Mouse (Mus musculus) CD4-positive, CD25-positive, alpha-beta regulatory T cell, adult 4 months (primary cell): ENCODE results near the gene BC030499. TPM values are rescaled to one million over a fixed set of nuclear protein-coding genes. Genes with fewer than 3 reads are reported as not detected.
A peak's percentile ranks its signal among the peaks of the same experiment; 100 is the strongest.

ENCODE experiments used
- ATAC-seq: one replicate; pipeline ENCODE4 v1.8.0; 2017
- polyA plus RNA-seq, 2 experiments: library from polyadenylated mRNA; unstranded; fragments of 100-300 nt; shearing (Covaris generic); gene quantifications; one replicate each; pipeline ENCODE4 v1.2.1; 2017

Gene BC030499
- polyA plus RNA-seq, 2 experiments from 2014 or later, result 0.63 TPM; not detected in 1

DNA sequence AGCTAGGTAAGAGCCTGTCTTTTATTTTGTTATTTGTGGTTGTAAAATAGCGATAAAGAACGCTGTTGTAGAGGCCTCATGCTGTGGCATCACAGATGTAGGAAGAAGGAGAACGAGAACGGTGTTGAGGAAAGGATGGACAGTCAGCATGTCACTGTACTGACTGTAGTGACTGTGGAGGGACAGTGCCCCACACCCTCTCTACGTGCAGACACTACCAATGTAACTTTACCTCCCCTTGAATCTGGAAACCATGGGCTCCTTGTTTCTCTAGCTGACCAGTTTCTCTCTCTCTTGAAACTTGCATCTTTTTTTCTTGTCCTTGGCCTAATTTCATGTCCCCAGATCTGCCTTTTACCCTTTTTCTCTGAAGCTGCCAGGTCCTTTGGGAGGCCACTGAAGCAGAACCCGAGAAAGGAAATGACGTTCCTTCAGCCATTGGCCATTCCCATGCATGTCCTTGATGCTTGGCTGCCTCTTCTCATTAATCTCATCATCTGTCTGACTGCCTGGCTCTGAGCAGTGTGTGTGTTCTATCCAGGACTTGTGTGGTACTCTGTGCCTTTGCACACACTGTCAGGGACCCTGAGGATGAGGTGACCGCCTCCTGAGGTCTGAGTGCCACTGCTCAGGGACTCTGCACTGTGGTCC, 20.3 kb downstream of the BC030499 start:
- no peak for ATAC-seq

DNA sequence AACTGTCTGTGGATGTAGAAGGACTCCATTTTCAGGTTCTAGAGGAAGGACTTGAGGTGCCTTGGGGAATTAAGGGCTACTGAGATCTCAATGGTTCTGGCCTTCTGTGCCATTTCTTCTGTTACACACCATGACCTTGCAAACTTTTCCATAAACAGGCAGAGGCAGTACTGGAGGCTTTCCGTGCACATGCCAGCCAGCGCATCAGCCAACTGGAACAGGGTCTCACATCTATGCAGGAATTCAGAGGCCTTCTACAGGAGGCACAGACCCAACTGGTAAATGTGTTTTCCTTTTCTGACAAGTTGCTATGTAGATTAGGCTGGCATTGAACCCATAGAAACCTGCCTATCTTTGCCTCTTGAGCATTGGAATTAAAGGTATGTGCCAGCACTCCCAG, 23.0 kb downstream of the BC030499 start:
- ATAC-seq, result no peak

DNA sequence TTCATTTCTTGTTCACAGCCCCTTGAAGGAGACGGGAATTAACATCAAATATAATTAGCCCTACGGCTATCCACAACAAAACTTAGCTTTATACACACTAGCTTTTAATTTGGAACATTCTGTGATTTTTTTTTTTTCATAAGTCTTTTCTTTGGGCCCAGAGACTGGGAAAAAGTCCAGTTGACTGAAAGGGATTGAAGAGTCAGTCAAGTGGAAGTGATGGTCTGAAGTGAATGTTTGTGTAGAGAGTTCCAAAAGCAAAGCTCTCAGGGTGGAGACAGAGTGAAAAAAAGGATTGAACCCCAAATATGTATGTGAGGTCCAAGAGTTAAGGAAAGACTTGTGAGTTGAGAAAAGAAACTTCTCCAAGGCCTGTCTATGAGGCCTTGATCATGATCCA, 27.8 kb downstream of the BC030499 start:
- no peak for ATAC-seq

DNA sequence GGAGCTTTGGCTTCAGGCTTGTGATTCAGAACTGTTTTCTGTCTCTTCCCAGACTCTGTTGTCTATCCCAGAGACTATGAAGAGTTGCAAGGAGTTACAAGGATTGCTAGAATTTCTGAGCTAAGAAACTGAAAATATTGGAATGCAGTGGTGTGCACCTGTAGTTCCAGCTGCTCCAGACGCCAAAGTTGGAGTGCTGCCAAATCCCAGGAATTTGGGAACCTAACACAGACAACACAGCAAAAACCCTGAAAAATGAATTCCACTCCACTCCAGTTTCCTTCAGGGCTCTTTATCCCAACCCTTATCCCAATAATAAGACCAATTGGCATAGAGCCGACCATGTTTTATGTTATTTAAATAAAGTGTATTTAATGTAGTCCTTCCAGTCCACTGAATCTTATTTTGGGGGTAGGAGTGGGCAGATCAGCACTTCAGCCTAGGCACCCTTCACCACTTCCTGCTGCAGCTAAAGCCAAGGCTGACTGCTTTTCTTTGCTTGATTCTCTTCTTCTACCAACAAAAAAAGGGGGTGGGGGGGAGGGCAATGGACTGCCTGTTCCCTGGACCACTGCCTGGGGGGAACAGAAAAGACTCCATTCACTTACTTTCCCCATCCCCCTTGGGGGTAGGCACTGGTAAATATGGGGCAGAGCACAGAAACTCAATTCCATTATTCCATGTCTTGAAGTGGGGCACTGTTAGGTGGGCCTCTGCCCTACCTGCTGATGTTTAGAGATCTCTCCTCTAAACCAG, 31.6 kb downstream of the BC030499 start:
- peak; percentile 26 for ATAC-seq

DNA sequence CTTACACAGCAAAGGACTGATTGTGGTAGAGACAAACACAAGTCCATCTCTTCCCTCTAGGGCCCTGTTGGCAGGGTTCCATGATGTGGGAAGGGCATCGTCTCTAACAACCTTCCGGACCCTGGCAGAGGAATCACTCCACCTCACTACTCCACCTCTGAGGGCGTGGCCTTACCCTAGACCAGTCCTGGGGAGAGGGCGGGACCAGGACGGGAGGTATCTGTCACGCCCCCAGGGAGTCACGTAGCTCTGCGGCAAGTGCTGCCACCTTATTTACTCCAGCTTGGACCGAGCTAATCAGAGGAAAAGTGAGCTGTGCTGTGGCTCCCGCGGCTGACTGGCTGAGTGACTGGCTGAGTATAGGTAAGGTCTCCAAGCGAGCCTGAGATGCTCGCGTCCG, 32.2 kb downstream of the BC030499 start, which contains the start of gene Aldoc:
TSS of gene Aldoc (plus strand) at position 109 of the 400 bp plus-strand sequence.
- ATAC-seq, result peak; percentile 97

DNA sequence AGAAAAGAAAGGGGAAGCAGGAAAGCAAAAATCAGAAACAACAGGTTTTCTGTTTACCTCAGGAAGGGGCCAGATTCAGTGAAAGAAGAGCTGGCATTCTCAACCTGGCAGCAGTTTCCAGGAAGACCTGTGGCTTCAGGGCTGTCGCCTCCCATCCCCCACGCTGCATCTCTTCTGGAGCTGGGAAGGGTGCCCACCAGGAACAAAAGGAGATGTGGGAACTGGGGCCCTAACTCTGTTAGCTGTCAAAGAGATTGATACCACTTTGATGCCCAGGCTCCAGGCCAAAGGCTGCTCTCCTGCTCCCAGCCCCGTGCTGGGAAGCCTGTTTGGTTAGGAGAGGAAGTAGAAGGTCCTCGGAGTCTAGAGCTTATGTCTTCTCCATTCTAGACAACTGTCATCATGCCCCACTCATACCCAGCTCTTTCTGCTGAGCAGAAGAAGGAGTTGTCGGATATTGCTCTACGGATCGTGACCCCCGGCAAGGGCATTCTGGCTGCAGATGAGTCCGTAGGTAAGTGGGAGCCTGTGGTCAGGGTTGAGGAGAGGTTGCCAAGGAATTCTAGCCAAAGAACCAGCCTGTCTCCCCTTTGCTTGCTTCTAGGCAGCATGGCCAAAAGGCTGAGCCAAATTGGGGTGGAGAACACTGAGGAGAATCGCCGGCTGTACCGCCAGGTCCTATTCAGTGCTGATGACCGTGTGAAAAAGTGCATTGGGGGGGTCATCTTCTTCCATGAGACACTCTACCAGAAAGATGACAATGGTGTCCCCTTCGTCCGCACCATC, 33.6 kb downstream of the BC030499 start:
- ATAC-seq, result no peak

DNA sequence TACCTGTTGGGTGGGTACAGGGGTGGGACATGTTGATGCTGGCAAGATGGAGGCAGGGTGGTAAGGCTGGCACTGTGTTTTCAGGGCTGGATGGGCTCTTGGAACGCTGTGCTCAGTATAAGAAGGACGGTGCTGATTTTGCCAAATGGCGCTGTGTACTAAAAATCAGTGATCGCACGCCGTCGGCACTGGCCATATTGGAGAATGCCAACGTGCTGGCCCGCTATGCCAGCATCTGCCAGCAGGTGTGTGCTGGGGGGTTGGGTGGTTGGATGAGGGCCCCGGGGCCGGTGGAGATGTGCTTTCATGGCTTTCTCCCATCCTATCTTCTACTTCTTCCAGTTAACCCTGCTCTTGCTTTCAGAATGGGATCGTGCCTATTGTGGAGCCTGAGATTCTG, 34.3 kb downstream of the BC030499 start:
- ATAC-seq, result no peak

DNA sequence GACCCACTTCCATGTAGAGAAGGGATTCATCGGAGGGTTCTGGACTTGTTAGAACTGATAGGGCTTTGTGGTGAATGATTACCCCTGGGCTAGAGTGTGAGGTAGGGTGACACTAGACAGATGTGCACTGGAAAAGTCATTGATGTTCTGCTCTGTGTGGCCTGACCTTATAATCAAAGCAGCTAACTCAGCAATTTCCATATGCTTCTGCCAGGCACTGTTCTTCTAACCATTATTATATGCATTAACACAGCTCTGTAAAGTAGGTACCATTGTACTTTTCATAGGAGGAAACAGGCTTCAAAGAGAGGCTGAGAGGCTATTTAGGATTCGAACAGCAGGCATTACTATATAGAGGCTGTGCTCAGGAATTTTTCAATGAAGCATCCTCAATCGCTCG, 36.6 kb downstream of the BC030499 start:
- ATAC-seq, result no peak

DNA sequence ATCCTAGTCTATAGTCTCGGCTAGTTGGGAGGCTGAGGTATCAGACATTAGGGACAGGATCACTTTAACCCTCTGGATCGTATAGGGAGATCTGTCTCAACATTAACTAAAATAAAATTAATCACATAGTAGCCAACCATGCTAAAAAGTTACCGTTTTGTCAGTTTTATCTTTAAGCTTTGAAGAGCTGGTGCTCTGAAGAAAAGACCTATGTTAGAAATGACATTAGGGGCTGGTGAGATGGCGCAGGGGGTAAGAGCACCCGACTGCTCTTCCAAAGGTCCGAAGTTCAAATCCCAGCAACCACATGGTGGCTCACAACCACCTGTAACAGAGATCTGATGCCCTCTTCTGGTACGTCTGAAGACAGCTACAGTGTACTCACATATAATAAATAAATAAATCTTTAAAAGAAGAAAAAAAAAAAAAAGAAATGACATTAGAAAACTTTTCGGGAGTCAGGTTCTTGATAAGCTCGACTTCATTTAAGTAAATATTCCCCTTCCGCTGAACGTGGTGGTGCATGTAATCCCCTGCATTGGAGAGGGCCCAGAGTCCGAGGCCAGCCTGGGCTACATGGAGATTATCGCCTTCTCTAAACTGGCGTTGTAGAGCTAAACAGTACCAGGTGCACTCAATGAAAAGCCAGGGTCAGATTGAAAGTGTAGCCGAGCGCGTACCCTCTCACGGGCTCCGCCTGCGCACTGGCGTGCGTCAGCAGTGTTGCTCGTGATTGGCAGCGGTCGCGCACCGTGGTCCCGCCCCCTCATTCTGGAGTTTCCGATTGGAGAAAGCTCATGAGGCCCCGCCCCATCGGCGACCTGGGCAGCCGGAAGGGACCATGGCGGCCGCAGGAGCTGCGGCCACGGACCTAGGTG, 37.2 kb downstream of the BC030499 start, which contains the start of gene Pigs:
TSS of gene Pigs (plus strand) at position 782 of the 878 bp plus-strand sequence.
- ATAC-seq, result peak; percentile 99

DNA sequence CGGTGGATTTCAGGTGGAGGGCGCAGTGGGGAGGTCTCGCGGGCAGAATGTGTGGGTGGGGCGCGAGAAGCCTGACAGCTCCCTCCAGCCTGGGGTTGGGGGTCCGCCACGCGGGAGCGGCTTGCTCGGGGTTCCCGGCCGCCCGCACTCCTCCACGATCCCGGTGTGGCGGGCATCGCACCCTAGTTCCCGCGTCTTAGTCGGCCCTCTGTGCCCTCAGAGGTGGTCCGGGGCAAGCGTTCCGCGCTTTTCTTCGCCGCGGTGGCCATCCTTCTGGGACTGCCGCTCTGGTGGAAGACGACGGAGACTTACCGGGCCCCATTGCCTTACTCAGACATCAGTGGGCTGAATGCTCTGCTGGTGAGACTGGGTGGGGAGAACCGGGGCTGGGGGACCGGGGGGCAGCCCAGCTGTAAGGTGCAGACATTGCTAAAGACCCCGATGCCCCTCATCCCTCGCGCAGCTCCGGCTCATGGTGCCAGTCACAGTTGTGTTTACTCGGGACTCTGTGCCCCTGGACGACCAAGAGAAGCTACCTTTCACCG, 37.9 kb downstream of the BC030499 start:
- ATAC-seq, result peak; percentile 58

DNA sequence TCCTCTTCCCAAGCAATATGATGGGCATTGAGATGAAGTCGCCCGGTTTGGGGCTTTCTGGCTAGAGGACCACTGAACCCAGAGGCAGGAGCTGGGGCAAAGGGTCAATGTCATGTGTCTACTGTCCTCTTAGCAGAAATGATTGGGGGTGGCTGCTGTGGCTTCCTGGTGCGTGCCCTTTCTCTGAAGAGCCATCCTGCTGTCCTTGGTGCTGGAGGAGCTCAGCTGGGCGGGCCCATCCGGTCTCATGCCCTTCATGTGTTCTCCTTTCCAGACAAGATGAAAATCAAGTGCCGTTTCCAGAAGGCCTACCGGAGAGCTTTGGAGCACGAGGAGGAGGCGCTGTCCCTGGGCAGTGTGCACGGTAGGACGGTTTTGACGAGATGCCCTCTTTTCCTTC, 42.0 kb downstream of the BC030499 start:
- no peak for ATAC-seq

DNA sequence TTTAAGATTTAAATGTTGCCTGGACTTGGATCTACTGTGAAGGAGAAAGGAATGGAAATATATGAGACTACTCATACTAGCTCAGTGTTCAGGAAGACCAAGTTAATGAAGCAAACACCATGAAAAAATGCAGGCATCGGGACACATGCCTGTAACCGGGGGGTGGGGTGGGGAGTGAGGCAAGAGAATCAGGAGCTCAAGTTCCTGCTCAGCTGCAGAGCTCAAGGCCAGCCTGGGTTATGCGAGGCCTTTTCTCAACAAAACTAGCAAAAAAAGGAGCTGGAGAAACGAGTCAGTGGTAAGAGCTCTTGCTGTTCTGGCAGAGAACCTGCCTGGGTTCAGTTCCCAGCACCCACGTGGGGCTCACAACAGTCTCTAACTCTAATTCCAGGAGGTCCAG, 43.4 kb downstream of the BC030499 start:
- no peak for ATAC-seq

DNA sequence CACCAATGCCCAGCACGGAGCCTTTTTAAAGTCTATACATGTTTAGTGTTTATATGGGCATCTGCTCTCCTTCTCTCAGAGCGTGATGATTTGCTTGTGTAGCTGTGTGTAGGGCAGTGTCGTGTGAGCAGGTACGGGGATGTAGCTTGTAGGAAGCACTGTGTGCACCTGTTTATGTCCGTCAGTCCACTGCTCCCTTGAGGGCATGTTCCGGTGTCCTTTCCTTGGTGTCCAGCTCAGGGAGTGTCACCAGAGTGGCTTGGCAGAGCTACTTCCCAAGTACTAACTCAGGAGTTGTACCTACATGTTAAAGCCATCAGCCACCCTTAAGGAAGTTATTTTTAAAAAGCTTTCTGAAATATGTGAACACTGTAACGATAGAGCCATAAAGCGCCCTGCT, 46.4 kb downstream of the BC030499 start:
- ATAC-seq, result no peak

DNA sequence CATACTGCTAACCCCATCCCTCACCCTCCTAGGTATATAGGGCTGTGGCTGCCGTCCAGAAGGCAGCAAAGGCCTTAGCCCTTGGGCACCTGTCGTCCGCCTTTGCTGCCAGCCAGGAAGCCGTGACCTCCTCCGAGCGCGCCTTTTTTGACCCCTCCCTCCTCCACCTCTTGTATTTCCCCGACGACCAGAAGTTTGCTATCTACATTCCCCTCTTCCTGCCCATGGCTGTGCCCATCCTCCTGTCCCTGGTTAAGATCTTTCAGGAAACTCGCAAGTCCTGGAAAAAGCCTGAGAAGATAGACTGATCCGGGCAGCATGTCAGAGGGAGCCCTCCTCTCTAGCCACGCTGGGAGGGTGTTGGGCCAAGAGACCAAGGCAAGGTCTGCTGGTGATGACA, 51.1 kb downstream of the BC030499 start:
- ATAC-seq, result no peak

DNA sequence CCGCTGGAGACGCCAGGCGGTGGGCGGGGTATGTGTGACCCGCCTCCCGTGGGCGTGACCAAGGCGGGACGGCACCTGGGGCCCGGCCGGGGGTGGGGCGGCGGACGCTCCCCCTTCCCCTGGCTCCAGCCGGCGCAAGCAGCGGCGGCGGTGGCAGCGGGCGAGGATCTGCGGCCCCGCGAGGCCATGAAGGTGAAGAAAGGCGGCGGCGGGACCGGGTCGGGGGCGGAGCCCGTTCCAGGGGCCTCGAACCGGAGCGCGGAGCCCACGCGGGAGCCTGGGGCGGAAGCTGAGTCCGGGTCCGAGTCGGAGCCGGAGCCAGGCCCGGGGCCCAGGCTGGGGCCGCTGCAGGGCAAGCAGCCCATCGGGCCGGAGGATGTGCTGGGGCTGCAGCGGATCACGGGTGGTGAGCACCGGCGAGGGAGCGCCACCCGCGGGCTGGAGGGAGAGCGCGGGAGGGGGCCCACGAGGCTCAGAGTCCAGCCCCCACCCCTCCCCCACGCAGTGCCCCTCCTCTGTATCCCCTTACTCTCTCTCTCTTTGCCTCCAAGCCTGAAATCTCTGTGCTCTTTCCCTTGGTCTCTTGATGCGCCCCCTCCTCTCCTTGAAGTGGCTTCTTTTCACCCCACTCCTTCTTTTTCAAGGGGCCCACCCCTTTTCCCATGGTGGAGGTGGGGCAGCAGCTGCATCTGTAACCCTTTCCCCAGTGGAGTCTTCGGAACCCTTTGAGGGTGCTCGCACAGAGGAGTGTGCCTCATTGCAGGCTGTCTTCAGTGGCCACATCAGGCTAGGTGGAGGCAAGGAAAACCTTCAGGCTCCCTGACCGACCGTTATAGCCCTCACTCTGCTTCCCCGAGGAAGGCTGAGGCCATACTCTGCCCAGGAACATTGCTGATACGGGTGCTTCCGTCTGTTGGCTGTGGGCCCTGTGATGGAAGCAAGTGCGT, 53.0 kb downstream of the BC030499 start, which contains the start of gene Unc119:
TSS of gene Unc119 (plus strand) at position 102 of the 947 bp plus-strand sequence.
- peak; percentile 53 for ATAC-seq

DNA sequence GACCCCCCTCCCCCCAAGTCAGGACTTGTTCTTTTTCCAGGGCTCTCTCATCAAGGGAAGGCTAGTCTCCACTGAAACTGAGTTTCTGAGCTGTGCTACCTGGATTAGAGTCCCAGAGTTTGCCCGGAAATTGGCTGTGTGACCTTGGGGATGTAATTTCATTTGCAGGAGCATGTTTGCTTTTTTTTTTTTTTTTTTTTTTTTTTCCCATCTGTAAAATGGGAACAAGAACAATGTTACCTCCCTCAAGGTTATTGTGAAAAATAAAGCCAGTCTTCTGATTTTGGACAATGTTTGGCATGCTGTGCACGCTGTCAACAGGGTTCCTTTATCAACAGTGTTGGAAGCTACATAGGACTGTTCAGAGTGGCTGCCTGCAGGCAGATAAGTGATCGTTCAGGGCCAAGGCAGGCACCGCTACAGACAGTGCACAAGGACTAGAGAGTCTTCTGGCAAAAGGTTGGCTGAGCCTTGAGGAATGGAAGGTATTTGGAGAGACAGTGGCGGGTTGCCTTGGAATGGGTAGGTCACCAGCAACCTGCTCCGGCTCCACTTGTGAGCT, 53.8 kb downstream of the BC030499 start:
- ATAC-seq, result no peak

DNA sequence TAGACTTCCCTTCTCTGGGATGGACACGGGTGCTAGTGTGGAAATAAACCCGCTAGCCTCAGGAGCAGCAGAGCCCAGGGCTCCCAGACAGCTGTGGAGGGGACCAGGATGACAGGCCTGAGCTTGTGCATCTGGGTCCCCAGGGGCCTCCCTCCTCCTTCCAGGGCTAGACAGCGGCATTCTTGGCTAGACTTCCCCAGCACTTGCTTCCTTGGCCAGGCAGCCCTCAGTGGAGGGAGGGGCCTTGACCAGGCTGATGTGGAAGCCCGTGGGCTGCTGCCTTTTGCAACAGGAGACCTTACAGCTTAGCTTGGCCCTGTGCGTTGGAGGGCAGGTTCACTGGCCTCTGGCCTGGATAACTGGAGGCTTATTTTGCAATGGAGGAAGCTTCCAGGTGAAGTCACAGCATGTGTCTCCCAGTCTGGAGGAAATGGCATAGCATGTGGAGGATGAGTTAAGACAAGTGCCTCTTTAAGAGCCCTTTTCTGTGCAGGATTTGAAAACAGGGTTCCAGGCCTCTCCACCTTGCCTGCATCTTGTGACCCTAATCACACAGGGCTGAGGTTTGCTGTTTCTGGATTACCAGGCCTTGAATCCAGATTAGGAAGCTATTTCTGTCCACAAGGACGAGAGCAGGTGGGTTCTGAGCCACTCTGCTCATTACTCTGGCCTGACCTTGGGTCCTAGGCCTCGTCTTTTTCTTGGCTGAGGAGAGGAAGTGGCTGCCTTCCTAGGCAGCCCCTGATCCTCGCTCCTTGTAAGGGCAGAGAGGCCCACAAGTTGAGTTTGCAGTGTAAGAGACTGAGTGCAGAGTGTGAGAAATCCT, 54.5 kb downstream of the BC030499 start:
- ATAC-seq, result peak; percentile 31

DNA sequence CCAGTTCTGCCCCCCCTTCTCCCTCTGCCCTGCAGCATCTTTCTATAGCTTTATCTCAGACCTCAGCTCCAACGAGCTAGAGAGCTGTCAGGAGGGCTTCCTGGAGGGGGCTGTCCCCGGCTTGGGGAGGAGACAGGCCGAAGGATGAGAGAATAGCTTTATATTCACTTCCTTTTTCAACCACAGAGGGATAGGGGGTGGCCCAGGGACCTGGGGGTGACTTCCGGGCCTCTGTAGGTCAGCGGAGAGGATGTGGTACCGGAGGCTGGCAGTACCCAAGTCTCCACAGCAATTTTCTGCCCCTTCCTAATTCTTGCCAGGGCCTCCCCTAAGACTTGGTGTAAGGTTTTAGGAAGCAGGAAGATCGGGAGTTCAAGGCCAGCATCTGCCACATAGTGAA, 55.2 kb downstream of the BC030499 start:
- ATAC-seq, result peak; percentile 88
